Mouse (Mus musculus) gastrocnemius, postnatal 4 days (tissue): ENCODE measurements around the gene Col24a1. TPM values are rescaled to one million over a fixed set of nuclear protein-coding genes. Genes with fewer than 3 reads are reported as not detected.

Experiments used
- DNase-seq, 2 experiments: peaks; one replicate each; pipeline ENCODE4 v3.0.0; 2021 to 2022; ENCODE audit warnings: low spot score in 2 of 2, mixed read lengths in 2 of 2
- total RNA-seq, 2 experiments: library from RNA; stranded (reverse); gene quantifications; 2 replicates each; pipeline ENCODE4 v1.2.3; 2021

Gene Col24a1
- total RNA-seq, 2 experiments from 2014 or later, result 10.5 to 11.2 TPM

DNA sequence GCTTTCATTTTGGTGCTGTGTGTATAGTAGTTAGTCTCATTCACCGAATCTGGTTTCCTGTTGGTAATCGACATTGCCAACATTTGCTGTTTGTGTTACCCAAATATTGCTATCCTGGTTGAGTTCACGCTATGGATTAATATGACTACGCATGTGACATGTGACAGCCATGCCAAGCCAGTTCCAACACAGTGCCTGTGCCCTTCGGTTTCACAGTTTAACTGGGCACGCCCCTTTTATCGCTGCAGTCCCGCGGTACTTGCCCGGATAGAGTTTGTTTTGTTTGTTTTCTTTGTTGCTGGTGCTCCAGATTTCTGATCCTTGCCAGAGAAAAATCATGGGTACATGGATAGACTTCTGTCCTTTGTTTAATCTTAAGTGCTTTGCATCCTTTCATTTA, 263.9 kb downstream of the Col24a1 start:
- no peak for DNase-seq

DNA sequence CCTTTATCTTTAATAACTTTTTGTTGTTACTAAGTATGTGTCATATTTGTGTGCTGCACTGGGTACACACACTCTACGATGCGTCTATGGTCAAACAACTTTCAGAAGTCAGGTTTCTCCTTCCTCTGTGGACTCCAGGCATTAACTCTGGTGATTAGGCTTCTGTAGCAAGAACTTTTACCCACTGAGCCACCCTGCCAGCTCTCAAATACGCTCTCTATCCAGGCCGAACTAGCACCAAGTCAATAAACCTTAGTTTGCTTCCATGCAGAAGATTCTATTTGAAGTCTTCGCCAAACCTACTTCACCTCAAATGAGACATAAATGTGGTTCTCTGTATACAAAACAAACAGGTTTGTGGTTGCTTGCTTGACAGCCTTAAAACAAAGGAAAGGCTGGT, 267.4 kb downstream of the Col24a1 start:
- no peak for DNase-seq

DNA sequence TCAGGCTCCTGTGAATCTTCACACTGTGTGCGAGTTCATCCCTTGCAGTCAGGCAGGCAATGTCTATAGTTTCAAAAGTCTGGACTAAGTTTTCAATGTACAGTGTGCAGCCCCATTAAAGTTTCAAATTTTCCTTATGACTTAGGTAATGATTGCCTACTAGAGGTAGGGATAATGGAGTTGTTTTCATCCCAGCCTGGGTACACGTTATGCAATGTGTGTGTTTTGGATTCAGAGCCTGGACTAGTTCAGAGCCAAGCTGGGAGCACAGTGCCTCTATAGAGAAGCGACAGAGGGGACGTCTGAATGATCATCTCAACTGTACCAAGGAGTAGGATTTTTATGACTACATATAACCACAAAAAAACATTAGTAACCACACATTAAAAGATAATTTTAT, 267.8 kb downstream of the Col24a1 start:
- DNase-seq, result no peak

DNA sequence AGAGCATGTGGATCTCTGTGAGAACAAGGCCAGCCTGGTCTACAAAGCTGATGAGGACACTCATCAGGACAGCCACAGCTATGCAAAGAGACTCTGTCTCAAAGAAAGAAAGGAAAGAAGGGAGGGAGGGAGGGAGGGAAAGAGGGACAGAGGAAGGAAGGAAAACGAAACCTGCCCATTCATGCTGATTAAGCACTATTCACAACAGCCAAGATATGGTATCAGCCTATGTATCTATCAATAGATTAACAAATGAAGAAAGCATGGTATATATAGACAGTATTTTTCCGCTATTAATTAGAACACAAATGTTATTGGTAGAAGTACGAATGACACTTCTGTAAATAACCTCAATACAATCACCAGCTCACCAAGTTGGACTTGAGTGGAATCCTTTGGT, 282.2 kb downstream of the Col24a1 start:
- no peak for DNase-seq

DNA sequence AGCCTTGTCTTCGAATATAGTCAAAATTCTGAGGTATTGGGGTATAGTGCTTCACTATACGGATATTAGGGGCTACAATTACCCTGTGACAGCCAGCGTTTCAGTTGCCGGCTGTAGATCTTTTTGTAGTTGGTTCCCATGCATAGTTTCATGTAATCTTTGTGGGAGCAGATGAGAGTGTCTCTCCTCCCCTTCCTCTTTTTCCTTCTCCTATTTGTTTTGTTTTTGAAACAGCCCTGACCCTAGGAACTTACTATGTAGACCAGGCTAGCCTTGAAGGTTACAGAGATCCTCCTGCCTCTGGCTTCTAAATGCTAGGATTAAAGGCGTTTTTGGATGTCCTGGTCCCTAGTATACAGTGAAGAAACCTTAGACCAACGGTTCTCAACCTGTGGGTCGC, 283.1 kb downstream of the Col24a1 start:
- DNase-seq, result no peak

DNA sequence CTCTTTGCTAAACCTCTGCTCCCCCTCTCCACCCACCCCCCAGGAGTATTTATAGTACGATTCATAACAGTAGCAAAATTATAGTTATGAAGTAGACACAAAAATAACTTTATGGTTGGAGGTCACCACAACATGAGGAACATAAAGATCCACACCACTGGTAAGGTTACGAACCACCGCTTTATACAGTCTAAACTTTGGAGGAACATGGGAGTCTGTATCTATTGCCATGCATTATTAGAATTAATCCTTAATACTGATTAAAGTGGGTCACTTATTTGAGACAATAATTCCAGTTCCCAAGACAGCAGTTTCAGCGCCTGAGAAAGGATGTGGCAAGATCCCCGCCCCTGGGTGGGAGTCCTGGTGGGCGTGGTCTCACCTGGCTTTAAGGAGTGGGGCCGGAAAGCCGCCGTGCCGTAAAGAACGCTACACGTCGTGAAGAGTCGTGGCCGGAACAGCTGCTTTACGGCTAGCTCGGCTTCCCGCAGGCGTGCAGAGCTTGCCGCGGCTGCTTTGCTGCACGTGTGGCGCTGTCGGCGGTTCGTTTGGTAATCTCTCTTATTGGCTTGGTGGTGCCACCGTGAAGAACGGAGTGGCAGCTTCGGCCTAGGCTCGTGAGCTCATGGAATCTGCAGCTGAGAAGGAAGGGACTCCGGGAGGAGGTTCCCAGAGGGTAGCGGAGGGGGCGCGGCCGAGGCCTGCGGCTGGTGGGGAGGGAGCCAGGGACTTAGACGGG, 283.6 kb downstream of the Col24a1 start, which contains the start of gene Znhit6:
Gene Znhit6 (plus strand): TSS at position 463 of the 739 bp plus-strand sequence.
- peak; percentile 77 to 89 for DNase-seq

DNA sequence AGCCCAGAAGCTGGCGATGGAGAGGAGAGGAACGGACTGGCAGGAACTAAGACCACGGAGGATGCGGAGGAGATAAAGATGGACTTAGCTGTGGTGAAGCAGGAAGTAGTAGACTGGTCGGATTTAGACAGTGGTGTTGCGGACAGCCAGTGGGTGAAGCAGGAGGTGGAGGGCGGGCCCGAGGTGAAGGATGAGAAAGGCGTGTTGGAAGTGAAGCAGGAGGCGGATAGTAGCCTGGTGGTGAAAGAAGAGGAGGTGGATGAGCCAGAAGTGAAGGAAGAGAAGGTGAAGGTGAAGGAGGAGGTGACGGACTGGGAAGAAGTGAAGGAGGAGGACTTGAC, 284.2 kb downstream of the Col24a1 start:
- no peak for DNase-seq

DNA sequence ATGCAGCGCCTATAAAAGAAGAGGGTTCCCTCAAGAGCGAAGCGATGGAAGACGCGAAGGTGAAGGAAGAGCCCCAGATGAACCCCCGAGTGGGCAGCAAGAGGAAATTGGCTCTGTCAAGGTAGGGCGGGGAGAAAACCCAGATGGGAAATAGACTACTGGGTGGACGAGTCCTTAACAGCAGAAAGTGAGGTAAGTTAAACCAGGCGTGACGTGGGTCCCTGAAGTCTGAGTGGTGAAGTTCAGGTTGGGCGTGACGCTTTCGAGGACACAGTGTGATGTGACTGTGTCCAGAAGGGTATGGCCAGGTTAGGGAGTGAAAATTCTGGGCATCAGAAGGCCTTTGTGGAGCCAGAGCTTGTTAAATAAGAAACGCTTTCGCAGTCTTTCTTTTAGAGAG, 284.6 kb downstream of the Col24a1 start:
- DNase-seq, result no peak

DNA sequence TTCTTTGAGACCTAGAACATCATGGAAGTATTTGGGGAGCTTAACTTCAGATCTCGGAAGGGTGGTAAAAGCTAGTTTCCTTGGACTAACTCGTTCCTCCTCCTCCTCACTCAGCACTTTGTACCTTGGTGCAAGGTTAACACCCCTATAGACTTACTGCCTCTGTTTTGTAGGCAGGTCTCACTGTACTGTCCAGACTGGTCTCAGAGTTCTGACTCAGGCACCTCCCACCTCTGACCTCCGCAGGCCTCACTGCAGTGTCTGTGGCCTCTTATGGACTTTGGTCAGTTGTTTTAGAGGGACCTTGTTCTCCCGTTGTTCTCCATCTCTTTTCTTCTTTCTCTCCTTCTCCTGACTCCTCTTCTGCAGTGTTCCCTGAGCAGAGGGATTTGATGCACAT, 290.8 kb downstream of the Col24a1 start:
- no peak for DNase-seq

DNA sequence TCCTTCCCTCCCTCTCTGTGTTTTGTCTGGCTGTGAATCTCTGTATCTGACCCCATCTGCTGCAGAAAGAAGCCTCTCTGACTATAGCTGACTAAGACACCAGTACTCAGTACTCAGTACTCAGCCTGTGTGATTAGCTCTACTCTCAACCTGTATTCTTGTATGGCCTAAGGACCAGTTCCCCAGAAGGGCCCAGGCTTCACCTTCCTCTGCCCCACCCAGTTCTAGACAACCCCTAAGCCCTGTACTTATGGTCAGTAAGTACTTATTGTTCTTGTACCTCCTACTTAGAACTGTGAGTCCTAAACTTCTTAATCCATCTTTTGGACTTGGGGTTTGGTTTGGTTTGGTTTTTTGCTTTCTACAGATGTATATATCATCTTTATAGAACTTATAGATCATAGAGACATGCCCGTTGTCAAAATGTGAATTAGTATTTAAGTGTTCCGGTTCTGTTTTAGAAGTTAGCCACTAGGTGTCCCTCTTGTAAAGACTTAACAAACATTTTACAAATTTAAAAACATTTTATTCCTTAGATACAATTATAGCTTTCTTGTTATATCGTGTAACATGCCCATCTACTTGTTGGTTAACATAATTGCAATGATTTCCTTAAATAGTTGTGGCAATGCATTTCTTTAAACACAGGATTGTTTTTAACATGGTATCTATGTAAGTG, 291.4 kb downstream of the Col24a1 start:
- no peak for DNase-seq

DNA sequence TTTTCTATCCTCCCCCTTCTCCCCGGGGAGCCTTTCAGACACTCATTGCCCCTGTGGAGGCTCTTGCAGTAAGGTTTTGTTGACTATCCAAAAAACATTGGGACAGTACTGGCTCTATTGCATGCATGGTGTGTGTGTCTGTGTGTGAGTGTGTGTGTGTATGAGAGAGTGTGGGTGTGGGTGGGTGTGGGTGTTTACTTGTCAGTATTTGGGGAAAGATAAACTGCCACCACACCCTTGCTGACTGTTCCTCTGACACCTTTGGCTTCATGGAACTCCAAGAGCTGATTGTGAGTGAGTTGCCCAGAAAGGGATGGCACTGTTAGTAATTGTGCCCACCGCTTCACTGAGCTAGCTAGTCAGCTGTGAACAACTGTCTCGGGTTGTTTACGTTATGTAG, 298.3 kb downstream of the Col24a1 start:
- DNase-seq, result no peak

DNA sequence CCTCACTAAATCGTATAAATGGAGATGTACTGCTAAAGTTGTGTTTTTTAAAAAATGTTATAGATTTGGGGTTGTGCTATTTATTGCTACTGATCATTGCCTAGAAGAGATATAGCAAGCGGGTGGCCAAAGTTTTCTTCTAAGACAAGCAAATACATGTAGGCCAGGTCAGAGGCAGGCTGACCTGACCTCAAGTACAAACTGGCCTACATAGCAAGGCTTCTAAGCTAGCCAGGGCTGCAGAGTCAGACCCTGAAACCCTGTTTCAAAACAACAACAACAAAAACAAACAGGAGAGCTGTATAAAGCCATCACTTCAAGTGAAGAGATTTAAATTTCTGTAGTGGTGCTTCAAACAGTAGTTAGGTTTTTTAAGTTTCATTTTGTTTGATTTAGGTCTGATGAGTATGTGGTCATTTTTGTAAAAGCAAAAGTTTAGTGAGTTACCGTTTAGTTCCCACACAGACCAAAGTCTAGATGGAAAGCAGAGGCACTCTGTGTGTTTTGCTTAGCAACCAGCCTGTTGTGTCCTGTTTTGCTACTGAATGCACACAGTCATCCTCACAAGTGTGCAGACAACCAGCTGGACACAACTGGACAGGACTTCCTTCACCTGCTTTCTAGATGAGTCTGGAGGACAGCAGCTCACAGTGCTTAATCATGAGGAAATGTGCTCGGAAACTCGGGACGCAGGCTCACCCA, 299.7 kb downstream of the Col24a1 start:
- DNase-seq, result no peak

DNA sequence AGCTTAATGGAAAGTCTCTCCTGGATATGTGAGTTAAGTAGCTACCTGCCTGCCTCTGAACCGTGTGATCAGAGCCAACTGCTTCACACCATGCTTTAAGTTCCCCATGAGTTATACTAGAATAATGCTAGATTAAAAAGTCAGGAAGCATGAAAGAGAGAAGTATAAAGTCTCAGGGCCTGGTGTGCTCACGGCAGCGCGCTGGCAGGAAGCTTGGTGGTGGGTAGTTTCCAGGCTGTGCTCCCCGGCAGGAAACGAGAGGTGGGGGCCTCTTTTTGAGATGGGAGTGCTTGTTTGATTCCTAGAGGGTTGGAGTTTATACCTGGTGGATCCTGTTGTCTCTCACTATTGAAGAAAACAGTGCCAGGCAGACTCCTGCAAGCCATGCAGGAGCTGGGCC, 303.1 kb downstream of the Col24a1 start:
- DNase-seq, result no peak

DNA sequence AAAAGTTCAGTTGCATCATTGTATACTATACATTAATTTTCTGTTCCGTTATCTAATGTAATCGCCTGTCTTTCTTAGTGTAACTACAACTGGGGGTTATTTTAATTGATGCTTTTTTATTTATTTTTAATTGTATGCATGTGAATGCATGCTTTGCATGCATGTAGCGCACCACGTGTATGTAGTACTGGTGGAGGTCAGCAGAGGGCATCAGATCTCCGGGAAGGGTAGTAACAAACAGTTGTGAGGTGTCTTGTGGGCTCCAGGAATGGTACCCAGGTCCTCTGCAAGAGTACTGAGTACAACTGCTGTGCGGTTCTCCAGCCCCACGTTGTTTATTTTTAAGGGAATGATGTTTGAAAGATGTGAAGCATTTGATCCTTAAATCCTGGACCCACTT, 306.8 kb downstream of the Col24a1 start:
- no peak for DNase-seq

DNA sequence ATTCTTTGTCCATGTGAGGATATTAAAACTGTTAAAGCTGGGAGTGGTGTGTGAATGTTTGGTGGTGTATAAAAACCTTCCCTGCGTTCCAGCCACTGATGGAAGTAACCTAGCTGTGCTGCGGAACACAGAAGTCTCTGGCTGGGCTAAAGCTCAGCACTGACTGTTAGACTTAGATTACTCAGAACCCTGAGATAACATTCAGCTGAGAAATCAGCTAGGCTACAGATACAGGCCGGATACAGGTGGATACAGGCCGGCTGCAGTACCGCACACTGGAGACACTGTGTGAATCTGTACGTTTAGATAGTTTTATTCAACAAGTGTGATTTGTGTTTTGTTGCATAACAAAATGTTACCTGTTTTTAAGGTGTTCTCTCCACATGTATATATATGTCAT, 308.5 kb downstream of the Col24a1 start:
- DNase-seq, result no peak

DNA sequence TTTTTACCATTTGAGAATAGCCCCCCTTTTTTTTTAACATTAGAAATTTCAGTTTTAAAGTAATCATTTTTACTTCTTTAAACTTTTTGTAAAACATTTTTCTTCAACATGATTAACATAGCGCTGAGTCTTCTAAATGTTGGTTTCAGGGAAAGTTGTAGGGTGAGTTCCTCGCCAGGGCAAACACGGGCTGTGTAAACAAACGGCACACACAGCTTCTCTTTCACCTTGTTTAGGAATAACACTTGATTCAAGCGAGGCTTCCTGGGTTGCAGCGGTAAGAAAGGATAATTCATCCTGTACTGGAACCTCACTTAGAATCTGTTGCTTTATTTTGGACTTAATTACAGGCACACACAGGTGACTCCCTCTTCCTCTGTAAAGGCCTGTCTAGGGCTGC, 309.1 kb downstream of the Col24a1 start:
- DNase-seq, result no peak

Other genes starting within 250 kb of the Col24a1 start
- gene Clca2, start 193.0 kb upstream of the Col24a1 start, total RNA-seq, result under 1 TPM; 0.75 to 0.81 TPM
- 10 to 100 TPM; 11.3 to 17.6 TPM for gene Odf2l, start 173.9 kb upstream of the Col24a1 start, total RNA-seq